Mouse (Mus musculus): ENCODE results near the gene Zswim1. TPM values are rescaled to one million over a fixed set of nuclear protein-coding genes. Genes with fewer than 3 reads are reported as not detected.

The Zswim1 gene
- polyA plus RNA-seq, 1 experiment = 0.71 TPM

DNA sequence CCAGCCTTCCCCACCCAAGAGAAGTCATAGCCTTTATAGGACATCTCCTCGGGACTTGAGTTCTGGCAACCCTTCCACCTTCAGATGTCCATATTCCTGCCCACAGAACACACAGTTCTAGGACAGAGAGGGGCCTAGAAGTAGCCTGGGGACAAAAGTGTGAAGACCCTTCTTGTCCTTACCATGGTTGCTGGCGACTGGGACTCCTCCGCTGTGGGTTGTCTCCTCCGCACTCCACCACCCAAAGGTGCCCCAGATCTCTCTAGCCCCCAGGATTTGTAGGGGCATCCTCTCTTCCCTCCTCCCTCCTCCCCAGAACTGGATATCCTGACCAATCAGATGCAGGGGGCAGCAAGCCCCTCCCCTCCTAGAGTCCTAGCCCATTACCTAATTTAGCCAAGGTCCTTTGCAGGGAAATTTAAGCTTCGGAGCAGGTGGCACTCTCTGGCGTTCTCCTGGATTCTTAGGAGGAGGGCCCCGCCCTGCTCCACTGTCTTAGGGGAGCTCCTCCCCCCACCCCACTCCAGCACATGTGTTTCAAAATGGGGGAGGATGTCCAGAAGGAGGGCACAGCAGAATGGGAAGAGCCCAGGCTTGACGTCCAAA is 42.9 kb upstream of the Zswim1 start, which contains the start of gene Tnnc2:
Gene Tnnc2, minus strand, starts transcription at position 487 of the 606 bp plus-strand sequence.
- Histone ChIP-seq H3K4me3 (replicated peaks) (no peak within 1 kb of the TSS), H3K4me1 (ENCODE audit: control insufficient read depth) (peaks cover 30% of the 10 kb centered on the region), H3K9me3 (ENCODE audit: control insufficient read depth, low read length) (peaks cover 4% of the 10 kb centered on the region; the same call in 1 of the 2 replicates), H3K27me3 (ENCODE audit: control insufficient read depth) (peaks cover 81% of the 10 kb centered on the region), H3K36me3 (ENCODE audit: control insufficient read depth) (peaks cover 8% of the 10 kb centered on the region)
- TF ChIP-seq GATA1 (IDR thresholded peaks at IDR 0.05; ENCODE audit: low read length) = no peak
- no peak for TF ChIP-seq TAL1 (IDR thresholded peaks at IDR 0.05; ENCODE audit: low read length)

DNA sequence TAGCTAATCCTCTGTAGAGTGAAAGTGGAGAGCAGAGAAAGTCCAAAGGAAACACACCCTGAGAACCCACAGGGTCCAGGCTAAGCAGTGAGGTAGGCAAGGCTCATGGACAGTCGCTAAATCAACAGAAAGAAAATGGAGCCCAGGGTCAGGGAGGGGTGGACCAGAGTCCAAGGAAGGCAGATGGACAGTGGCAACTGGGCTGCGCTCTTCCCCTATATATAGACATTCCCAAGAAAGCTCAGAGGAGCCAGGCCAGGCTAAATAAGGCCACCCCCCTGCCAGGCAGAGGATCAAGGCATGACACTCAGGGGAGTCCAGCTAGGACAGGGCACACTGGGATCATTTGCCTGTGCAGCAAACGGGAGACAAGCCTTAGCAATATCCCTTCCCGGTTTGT is 40.6 kb upstream of the Zswim1 start:
- no peak overlapping the region for H3K4me3 ChIP-seq (replicated peaks)
- peaks cover 38% of the 10 kb centered on the region for H3K4me1 ChIP-seq (ENCODE audit: control insufficient read depth)
- TF ChIP-seq GATA1 (IDR thresholded peaks at IDR 0.05; ENCODE audit: low read length) = no peak
- TF ChIP-seq TAL1 (IDR thresholded peaks at IDR 0.05; ENCODE audit: low read length) = no peak
- peaks cover 4% of the 10 kb centered on the region; the same call in 1 of the 2 replicates for H3K9me3 ChIP-seq (ENCODE audit: control insufficient read depth, low read length)
- H3K36me3 ChIP-seq (ENCODE audit: control insufficient read depth) = no peaks in the 10 kb centered on the region
- peaks cover 93% of the 10 kb centered on the region for H3K27me3 ChIP-seq (ENCODE audit: control insufficient read depth)

DNA sequence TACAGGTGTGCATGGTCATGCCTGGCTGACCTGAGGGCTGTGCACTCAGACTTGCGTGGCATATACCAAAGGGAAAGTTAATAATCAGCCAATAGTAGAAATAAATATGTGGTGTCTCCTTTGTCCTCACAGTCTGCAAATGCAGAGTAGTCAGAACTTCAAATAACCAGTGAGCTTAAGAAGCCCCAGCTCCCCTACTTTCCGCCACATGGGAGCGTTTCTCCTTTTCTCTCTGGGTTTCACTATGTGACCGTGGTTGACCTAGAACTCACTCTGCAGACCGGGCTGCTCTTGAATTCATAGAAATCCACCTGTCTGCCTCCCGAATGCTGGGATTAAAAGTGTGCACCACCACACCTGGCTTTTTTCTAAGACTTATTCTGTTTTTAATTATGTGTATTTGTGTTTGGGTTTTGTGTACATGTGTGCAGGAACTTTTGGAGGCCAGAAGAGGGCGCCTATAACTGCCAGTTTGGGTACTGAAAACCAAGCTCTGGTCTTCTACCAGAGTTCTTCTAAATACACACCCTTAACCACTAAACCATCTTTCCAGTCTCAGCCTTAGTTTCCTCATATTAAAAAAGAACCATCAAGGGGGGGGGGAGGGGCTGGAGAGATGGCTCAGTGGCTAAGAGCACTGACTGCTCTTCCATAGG is 38.4 kb upstream of the Zswim1 start:
- Histone ChIP-seq H3K27me3 (ENCODE audit: control insufficient read depth) (peaks cover 75% of the 10 kb centered on the region), H3K9me3 (ENCODE audit: control insufficient read depth, low read length) (no peaks in the 10 kb centered on the region), H3K4me3 (replicated peaks) (no peak overlapping the region), H3K4me1 (ENCODE audit: control insufficient read depth) (peaks cover 54% of the 10 kb centered on the region), H3K36me3 (ENCODE audit: control insufficient read depth) (peaks cover 12% of the 10 kb centered on the region)
- no peak for TF ChIP-seq TAL1 (IDR thresholded peaks at IDR 0.05; ENCODE audit: low read length)

DNA sequence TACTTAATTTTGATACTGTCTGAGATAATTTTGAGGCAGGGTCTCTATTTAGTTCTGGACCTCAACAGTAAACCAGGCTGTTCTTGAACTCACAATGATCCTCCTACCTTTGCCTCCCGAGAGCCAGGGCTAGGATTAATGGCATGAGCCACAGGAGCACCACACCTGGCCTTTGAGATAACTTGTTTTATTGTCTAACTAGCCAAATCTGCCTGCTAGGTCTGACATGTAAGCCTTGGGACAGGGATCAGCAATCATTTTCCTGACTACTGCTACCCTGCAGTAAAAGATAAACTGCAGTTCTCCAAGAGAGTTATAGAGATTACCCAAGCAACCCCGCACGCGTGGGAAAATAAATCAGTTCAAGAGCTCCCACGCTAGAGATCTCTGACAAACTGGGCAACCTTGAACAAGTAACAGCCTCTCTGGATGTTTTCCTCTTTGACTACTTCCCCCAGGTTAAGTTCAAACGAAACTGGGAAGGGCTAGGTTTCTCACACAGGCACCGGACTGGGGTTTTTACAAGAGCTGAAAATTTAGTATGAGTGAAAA is 37.5 kb upstream of the Zswim1 start:
- H3K4me3 ChIP-seq (replicated peaks) = peak overlapping the region; percentile 72
- TF ChIP-seq TAL1 (IDR thresholded peaks at IDR 0.05; ENCODE audit: low read length) (no peak), GATA1 (IDR thresholded peaks at IDR 0.05; ENCODE audit: low read length) (no peak)
- peaks cover 66% of the 10 kb centered on the region for H3K27me3 ChIP-seq (ENCODE audit: control insufficient read depth)
- H3K4me1 ChIP-seq (ENCODE audit: control insufficient read depth) = peaks cover 55% of the 10 kb centered on the region
- H3K36me3 ChIP-seq (ENCODE audit: control insufficient read depth) = peaks cover 18% of the 10 kb centered on the region
- no peaks in the 10 kb centered on the region for H3K9me3 ChIP-seq (ENCODE audit: control insufficient read depth, low read length)

DNA sequence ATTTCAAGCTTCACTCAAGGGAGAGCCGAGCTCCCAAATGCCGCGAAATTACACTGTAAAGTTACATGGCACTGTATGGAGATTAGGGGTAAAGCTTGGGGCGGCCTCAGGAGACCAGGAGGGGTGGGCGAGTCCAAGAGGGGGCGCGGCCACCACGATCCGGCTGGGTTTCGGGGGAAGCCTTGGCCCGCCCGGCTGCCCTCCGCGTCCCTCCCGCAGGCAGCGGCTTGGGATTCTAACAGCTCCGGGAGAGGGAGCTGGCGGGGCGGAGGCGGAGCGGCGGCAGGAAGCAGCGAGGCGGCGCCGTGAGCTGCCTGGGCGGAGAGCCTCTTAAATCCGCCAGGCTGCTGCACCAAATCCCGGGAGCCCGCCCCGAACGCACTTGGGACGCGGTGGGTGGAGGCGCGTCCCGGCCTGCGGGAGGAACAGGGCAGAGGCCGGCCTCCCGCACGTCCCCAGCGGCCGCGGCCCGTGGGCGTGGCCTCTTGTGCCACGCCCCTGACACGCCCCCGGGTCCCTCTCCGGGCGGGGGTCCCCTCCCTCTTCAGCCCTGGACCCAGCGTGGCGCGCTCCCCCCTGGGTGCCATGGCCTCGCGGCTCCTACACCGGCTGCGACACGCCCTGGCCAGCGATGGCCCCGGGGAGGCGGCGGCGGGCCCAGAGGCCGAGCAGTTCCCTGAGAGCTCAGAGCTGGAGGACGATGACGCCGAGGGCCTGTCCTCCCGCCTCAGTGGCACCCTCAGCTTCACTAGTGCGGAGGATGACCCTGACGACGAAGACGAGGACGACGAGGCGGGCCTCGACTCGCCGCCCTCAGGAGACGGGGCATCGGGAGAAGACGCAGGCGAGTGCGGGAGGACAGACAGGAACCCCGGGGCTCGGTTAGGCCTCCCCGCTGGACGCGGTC is 36.8 kb upstream of the Zswim1 start, which contains the start of gene Snx21:
Gene Snx21, plus strand, starts transcription at position 343 of the 907 bp plus-strand sequence.
- Histone ChIP-seq H3K4me1 (ENCODE audit: control insufficient read depth) (peaks cover 62% of the 10 kb centered on the region), H3K9me3 (ENCODE audit: control insufficient read depth, low read length) (no peaks in the 10 kb centered on the region), H3K4me3 (replicated peaks) (peak within 1 kb of the TSS; percentile 72), H3K27me3 (ENCODE audit: control insufficient read depth) (peaks cover 60% of the 10 kb centered on the region), H3K36me3 (ENCODE audit: control insufficient read depth) (peaks cover 26% of the 10 kb centered on the region)
- TF ChIP-seq TAL1 (IDR thresholded peaks at IDR 0.05; ENCODE audit: low read length) = no peak
- TF ChIP-seq GATA1 (IDR thresholded peaks at IDR 0.05; ENCODE audit: low read length) = no peak

DNA sequence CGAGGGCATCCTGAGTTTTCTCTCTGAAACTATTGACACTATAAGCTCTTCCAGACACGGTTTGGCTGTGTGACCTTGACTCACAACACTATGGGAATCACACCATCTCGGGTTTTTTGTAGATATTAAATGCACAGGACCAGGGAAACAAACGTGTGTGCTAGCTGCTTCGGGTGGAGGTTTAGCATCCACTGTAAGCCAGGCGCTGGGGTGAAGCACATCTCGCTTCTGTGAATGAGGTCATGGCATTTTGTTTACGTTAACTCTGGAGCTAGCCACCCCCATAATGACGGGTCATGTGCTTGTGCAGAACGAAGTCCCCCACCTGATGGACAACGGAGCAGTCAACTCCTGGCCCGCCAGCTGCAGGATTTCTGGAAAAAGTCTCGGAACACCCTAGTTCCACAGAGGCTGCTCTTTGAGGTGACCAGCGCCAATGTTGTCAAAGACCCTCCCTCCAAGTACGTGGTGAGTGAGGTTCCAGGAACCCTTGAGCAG is 36.0 kb upstream of the Zswim1 start:
- TF ChIP-seq TAL1 (IDR thresholded peaks at IDR 0.05; ENCODE audit: low read length) = no peak
- no peak for TF ChIP-seq GATA1 (IDR thresholded peaks at IDR 0.05; ENCODE audit: low read length)
- Histone ChIP-seq H3K4me3 (replicated peaks) (peak overlapping the region; percentile 72), H3K4me1 (ENCODE audit: control insufficient read depth) (peaks cover 67% of the 10 kb centered on the region), H3K27me3 (ENCODE audit: control insufficient read depth) (peaks cover 56% of the 10 kb centered on the region), H3K9me3 (ENCODE audit: control insufficient read depth, low read length) (no peaks in the 10 kb centered on the region), H3K36me3 (ENCODE audit: control insufficient read depth) (peaks cover 33% of the 10 kb centered on the region)

DNA sequence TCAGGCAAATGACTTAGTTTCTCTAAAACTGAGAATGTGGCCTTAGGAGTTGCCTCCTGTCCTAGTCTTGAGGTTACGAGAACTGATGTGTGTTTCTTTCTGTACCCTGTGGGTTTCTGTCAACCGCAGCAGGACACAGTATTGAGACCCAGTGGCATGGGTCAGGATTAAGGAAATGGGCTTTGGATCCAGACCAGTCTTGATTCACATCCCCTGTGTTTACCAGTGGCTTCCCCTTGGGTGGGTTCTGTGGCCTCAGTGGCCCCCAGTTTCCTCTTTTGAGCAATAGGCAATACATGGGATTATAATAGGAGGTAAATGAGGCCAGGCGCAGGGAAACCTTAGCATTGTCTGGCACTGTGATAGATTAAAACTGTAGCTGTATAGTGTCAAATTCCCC is 35.5 kb upstream of the Zswim1 start:
- Histone ChIP-seq H3K36me3 (ENCODE audit: control insufficient read depth) (peaks cover 39% of the 10 kb centered on the region), H3K9me3 (ENCODE audit: control insufficient read depth, low read length) (no peaks in the 10 kb centered on the region), H3K27me3 (ENCODE audit: control insufficient read depth) (peaks cover 50% of the 10 kb centered on the region), H3K4me1 (ENCODE audit: control insufficient read depth) (peaks cover 66% of the 10 kb centered on the region), H3K4me3 (replicated peaks) (no peak overlapping the region)
- TF ChIP-seq GATA1 (IDR thresholded peaks at IDR 0.05; ENCODE audit: low read length) (no peak), TAL1 (IDR thresholded peaks at IDR 0.05; ENCODE audit: low read length) (no peak)

DNA sequence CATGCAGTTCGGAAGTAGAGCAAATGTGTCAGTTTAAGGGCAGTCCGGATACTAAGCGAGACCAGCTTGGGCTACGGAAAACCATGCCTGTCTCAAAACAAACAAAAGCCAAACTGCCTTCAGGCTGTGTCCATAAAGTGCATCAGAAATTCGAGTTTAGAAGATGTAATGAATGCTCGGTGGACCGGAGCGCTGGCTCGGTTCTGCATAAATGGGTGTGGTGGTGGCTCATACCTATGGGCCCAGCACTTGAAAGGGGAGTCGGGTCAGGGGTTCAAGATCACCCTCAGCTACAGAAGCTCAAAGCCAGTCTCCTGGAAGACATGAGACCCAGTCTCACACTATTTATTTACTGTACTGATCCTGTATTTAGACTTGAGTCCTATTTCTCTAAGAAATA is 34.7 kb upstream of the Zswim1 start:
- Histone ChIP-seq H3K4me1 (ENCODE audit: control insufficient read depth) (peaks cover 66% of the 10 kb centered on the region), H3K9me3 (ENCODE audit: control insufficient read depth, low read length) (no peaks in the 10 kb centered on the region), H3K4me3 (replicated peaks) (no peak overlapping the region), H3K36me3 (ENCODE audit: control insufficient read depth) (peaks cover 46% of the 10 kb centered on the region), H3K27me3 (ENCODE audit: control insufficient read depth) (peaks cover 43% of the 10 kb centered on the region)
- no peak for TF ChIP-seq GATA1 (IDR thresholded peaks at IDR 0.05; ENCODE audit: low read length)

Measured in erythroblast, embryonic 14.5 days (primary cell).